In genomic region chr2:174116929-174117328, GRCm38 (mm10) we compare ENCODE assay signal across 10 mouse cellular contexts. TPM values are rescaled to one million over a fixed set of nuclear protein-coding genes. Genes with fewer than 3 reads are reported as not detected.
DNase-seq lines count a peak whose midpoint lies in the region; ATAC-seq and TF ChIP-seq lines count a peak whose summit lies in the region.
"Had no signal": no experiment of that assay in that cellular context is flagged by ENCODE, and none has a peak within 500 bp of the region (broad histone marks: within the 10 kb centered on the region; RNA-seq: fewer than 3 reads in every experiment).

No protein-coding gene starts in this region.

- CTCF ChIA-PET in Patski (lab: Charles Lee): no interaction called here

- H3K36me3 ChIP-seq in heart, embryonic 16.5 days (ENCODE audit: control insufficient read depth, insufficient read depth): peaks cover 50% of the 10 kb centered on the region
- H3K36me3 ChIP-seq in embryonic facial prominence, embryonic 15.5 days: peaks cover 55% of the 10 kb centered on the region
- peaks cover 12% of the 10 kb centered on the region; the same call in 1 of the 2 replicates for H3K36me3 ChIP-seq in neural tube, embryonic 15.5 days

- 46% methylated on average over 16 of the region's 16 CpGs for WGBS in heart, embryonic 16.5 days
- WGBS in embryonic facial prominence, embryonic 15.5 days: 23% methylated on average over 16 of the region's 16 CpGs
- WGBS in neural tube, embryonic 15.5 days: 45% methylated on average over 16 of the region's 16 CpGs

- no peak for TF ChIP-seq CTCF in Patski (IDR thresholded peaks at IDR 0.05)

- H3K4me2 ChIP-seq in heart, embryonic 16.5 days (ENCODE audit: low read depth, low read length): peak overlapping the region; percentile 25
- H3K4me2 ChIP-seq in embryonic facial prominence, embryonic 15.5 days (replicated peaks): no peak overlapping the region
- no peak overlapping the region for H3K4me2 ChIP-seq in neural tube, embryonic 15.5 days
- H3K4me2 ChIP-seq: liver, embryonic 13.5 days had no signal

- H3K9ac ChIP-seq in heart, embryonic 16.5 days (ENCODE audit: low read length): no peak overlapping the region
- no peak overlapping the region for H3K9ac ChIP-seq in embryonic facial prominence, embryonic 15.5 days
- no peak overlapping the region for H3K9ac ChIP-seq in neural tube, embryonic 15.5 days (replicated peaks)
- H3K9ac ChIP-seq: liver, embryonic 13.5 days had no signal

- no peak overlapping the region for H3K4me3 ChIP-seq in heart, embryonic 16.5 days (ENCODE audit: low read length)
- no peak overlapping the region for H3K4me3 ChIP-seq in embryonic facial prominence, embryonic 15.5 days (replicated peaks)
- no peak overlapping the region for H3K4me3 ChIP-seq in neural tube, embryonic 15.5 days (replicated peaks)
- H3K4me3 ChIP-seq: liver, embryonic 13.5 days had no signal

- H3K27me3 ChIP-seq in heart, embryonic 16.5 days (ENCODE audit: control insufficient read depth, insufficient read depth, low read length): no peaks in the 10 kb centered on the region
- no peaks in the 10 kb centered on the region for H3K27me3 ChIP-seq in Patski
- H3K27me3 ChIP-seq in embryonic facial prominence, embryonic 15.5 days: no peaks in the 10 kb centered on the region
- H3K27me3 ChIP-seq in neural tube, embryonic 15.5 days (replicated peaks): no peaks in the 10 kb centered on the region
- H3K27me3 ChIP-seq: liver, embryonic 13.5 days had no signal

- H3K9me3 ChIP-seq in heart, embryonic 16.5 days (replicated peaks; ENCODE audit: control insufficient read depth, low read length): no peaks in the 10 kb centered on the region
- no peaks in the 10 kb centered on the region for H3K9me3 ChIP-seq in embryonic facial prominence, embryonic 15.5 days (replicated peaks)
- H3K9me3 ChIP-seq in neural tube, embryonic 15.5 days (replicated peaks): no peaks in the 10 kb centered on the region
- H3K9me3 ChIP-seq: liver, embryonic 13.5 days had no signal

- H3K27ac ChIP-seq in heart, embryonic 16.5 days (ENCODE audit: low read length): peak overlapping the region; percentile 48
- 0 out of 2 replicates have a peak overlapping the region, but pooled peaks have one; percentile 53 for H3K27ac ChIP-seq in embryonic facial prominence, embryonic 15.5 days (replicated peaks)
- H3K27ac ChIP-seq in neural tube, embryonic 15.5 days (replicated peaks): no peak overlapping the region
- H3K27ac ChIP-seq: liver, embryonic 13.5 days had no signal

- no peak for DNase-seq in heart, adult 9 months (ENCODE audit: low spot score in 2 of 2)
- DNase-seq in Patski (ENCODE audit: low read depth, low spot score): peak; percentile 94
- no peak for DNase-seq in spleen, postnatal 10 days (ENCODE audit: low spot score in 2 of 2)
- no peak for DNase-seq in kidney, adult 8-10 months
- DNase-seq: cerebellum, adult 11-12 months; gastrocnemius, postnatal 14 days; liver, embryonic 13.5 days had no signal

- H3K4me1 ChIP-seq in heart, embryonic 16.5 days (ENCODE audit: control insufficient read depth, insufficient read depth, low read length): peaks cover 4% of the 10 kb centered on the region; the same call in 1 of the 2 replicates
- H3K4me1 ChIP-seq in embryonic facial prominence, embryonic 15.5 days: peaks cover 18% of the 10 kb centered on the region; the same call in 1 of the 2 replicates
- H3K4me1 ChIP-seq in neural tube, embryonic 15.5 days: no peaks in the 10 kb centered on the region

- POLR2A ChIA-PET in Patski (lab: Charles Lee): interaction anchor here (0.5 to 0.8 kb wide), 2 partner anchors 42 to 346 kb away, joined by 3 to 4 read pairs; no protein-coding TSS in a partner anchor

- in situ Hi-C loops in Patski (cut with MboI; ENCODE audit: low pct_unique_long_range_greater_than_20kb): no loop called here

- peak; percentile 82 for ATAC-seq in heart, embryonic 16.5 days (replicated peaks; ENCODE audit: extremely low read depth, insufficient read depth, low FRiP score)
- peak; percentile 99 for ATAC-seq in Patski
- ATAC-seq in embryonic facial prominence, embryonic 15.5 days (ENCODE audit: insufficient number of reproducible peaks, low FRiP score, low TSS enrichment, low read depth): peak; percentile 68
- peak; percentile 12; the same call in 1 of the 2 replicates for ATAC-seq in neural tube, embryonic 15.5 days (ENCODE audit: low FRiP score)

RNA-seq across cellular contexts. Expression of gene Npepl1, which starts 6.8 kb away (rescaled TPM):
- 51.2 and 52.3 TPM in 2 replicates for polyA plus RNA-seq in heart, embryonic 16.5 days (2015; fragmentation: Nextera tagmentation; extraction: Ambion mirVana)
- 0.59 TPM for polyA plus RNA-seq in Patski (2021)
- 66.8 and 74.4 TPM in 2 replicates for polyA plus RNA-seq in embryonic facial prominence, embryonic 15.5 days (2015; fragmentation: Nextera tagmentation; extraction: Ambion mirVana)
- polyA plus RNA-seq in neural tube, embryonic 15.5 days (2015; fragmentation: Nextera tagmentation; extraction: Ambion mirVana): 14.1 and 26.0 TPM in 2 replicates

RNA-seq across cellular contexts. Expression of gene Stx16, which starts 40.8 kb away (rescaled TPM):
- 8.6 and 9.0 TPM in 2 replicates for polyA plus RNA-seq in heart, embryonic 16.5 days (2015; fragmentation: Nextera tagmentation; extraction: Ambion mirVana)
- polyA plus RNA-seq in Patski (2021): 42.4 TPM
- polyA plus RNA-seq in embryonic facial prominence, embryonic 15.5 days (2015; fragmentation: Nextera tagmentation; extraction: Ambion mirVana): 11.8 and 13.4 TPM in 2 replicates
- 10.4 and 10.9 TPM in 2 replicates for polyA plus RNA-seq in neural tube, embryonic 15.5 days (2015; fragmentation: Nextera tagmentation; extraction: Ambion mirVana)

Comparison
In these comparisons a context has a peak if more than half of its experiments do, and no peak if none do; other contexts are left out.
1. ATAC-seq: peak in every context shown above with its lines; median percentile 99 in Patski; 82 in heart, embryonic 16.5 days; 68 in embryonic facial prominence, embryonic 15.5 days; 12 in neural tube, embryonic 15.5 days.